Mouse (Mus musculus): ENCODE measurements around the gene Sdhaf1. TPM values are rescaled to one million over a fixed set of nuclear protein-coding genes. Genes with fewer than 3 reads are reported as not detected.

Sdhaf1 gene
- polyA plus RNA-seq, 1 experiment = 13.7 TPM

DNA sequence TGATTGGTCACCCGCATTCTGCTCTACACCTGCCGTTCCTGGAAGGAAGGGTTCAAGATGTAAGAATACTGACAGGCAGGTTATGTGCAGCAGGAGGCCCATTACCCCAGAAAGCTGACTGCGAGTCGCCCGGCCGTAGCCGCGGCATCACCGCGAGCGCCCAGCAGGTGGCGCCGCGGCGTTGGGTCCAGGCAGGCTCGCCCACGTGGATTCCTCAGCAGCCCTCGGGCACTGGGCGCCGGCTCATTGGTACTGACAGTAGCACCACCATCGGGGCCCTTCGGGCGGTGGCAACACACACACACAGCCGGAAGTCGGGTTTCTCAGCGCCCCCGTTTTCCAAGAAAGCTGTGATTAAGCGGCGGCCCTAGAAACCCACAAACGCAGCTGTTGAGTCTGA lies 24.1 kb upstream of the Sdhaf1 start:
- TF ChIP-seq FLI1 (IDR thresholded peaks at IDR 0.05; ENCODE audit: low read length) (no peak), GATA1 (IDR thresholded peaks at IDR 0.05; ENCODE audit: borderline replicate concordance, low read length) (no peak)
- peaks cover 11% of the 10 kb centered on the region for H3K4me1 ChIP-seq
- H3K4me3 ChIP-seq (replicated peaks) = no peak overlapping the region
- H3K36me3 ChIP-seq (replicated peaks; ENCODE audit: low read length) = no peaks in the 10 kb centered on the region
- no peaks in the 10 kb centered on the region for H3K9me3 ChIP-seq
- peaks cover 72% of the 10 kb centered on the region for H3K27me3 ChIP-seq (replicated peaks)

DNA sequence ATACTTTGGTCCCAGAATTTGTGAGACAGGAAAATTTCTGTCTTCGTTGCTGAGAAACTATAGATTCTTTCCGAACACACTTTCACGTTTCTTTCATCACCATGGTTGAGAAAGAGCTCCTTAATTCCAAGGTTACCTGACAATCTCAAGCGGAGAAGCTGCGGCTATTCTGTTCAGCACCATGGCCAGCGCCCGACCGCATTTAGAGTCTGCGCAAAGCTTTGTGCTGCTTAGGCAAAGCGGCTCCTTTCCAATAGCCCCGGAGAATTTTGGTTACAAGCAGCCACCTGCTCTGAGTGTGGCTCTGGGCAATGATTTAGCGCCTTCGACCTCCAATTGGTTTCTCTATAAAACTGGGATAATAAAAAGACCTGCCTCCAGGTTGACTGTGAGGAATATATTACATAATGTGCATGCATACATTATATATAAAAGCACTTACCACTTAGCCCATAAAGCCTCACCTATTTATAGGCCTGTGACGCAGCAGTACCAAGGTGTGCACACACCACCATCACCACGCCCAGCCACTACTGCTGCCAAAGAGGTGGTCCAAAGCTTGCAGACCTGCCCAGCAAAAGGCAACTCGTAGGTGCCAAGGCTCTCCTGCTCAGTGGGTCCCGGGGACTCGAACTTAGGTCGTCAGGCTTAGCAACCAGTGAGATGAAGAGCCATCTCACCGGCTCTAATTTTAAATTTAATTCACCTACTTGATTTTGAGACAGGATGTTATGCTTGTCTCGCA lies 23.1 kb upstream of the Sdhaf1 start:
- Histone ChIP-seq H3K9me3 (no peaks in the 10 kb centered on the region), H3K36me3 (replicated peaks; ENCODE audit: low read length) (no peaks in the 10 kb centered on the region), H3K4me1 (peaks cover 11% of the 10 kb centered on the region), H3K27me3 (replicated peaks) (peaks cover 66% of the 10 kb centered on the region), H3K4me3 (replicated peaks) (no peak overlapping the region)
- TF ChIP-seq FLI1 (IDR thresholded peaks at IDR 0.05; ENCODE audit: low read length) = no peak
- no peak for TF ChIP-seq GATA1 (IDR thresholded peaks at IDR 0.05; ENCODE audit: borderline replicate concordance, low read length)

DNA sequence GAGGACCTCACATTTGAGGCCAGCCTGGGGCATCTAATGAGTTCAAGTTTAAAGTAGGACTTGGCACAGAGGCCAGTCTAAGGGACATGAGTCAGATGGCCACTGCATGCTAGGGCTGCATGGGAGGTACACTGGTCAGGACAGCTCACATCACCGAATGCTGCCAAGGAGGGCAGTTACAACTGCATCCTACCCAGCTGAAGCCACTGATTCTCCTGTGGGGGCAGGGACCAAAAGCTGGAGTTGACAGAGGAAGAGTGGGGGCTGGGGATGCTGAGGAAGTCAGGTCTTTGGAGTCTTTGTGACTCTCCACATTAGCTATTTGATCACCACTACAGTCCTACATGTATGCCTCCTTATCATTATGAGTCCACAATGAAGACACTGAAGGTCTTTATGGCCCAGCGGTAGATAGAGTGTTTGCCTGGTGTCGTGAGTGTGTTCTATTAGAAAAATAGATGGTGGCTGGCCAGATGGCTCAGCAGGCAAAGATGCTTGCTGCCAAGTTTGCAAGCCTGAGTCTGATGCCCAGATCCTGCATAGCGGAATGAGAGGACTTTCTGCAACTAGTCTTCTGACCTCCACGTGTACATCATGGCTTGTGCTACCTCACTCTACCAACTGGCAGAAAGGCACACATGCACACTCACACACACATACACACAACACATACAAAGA lies 15.9 kb upstream of the Sdhaf1 start:
- H3K4me3 ChIP-seq (replicated peaks) = no peak overlapping the region
- H3K27me3 ChIP-seq (replicated peaks) = peaks cover 64% of the 10 kb centered on the region
- no peaks in the 10 kb centered on the region for H3K9me3 ChIP-seq
- H3K4me1 ChIP-seq = peaks cover 9% of the 10 kb centered on the region; the same call in 1 of the 2 replicates
- no peak for TF ChIP-seq GATA1 (IDR thresholded peaks at IDR 0.05; ENCODE audit: borderline replicate concordance, low read length)
- TF ChIP-seq FLI1 (IDR thresholded peaks at IDR 0.05; ENCODE audit: low read length) = no peak
- no peaks in the 10 kb centered on the region for H3K36me3 ChIP-seq (replicated peaks; ENCODE audit: low read length)

DNA sequence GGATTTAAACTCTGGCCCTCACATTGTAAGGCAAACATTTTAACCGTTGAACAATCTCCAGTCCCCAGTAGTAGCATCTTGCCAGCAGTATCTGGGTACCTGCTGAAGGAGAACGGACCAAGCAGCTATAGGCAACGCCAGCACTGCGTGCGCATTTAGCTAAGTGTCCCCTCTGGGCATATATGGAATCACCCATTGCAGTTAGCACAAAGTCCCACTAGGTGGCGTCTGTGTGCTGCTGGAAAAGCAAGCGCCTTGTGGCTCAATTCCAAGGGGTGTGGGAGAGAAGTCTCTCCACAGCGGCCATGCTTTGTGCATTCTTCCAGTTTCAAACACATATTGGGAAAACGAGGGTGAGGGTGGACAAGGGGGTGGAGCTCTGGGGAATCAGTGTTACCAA lies 12.7 kb upstream of the Sdhaf1 start:
- TF ChIP-seq GATA1 (IDR thresholded peaks at IDR 0.05; ENCODE audit: borderline replicate concordance, low read length) = no peak
- no peak for TF ChIP-seq FLI1 (IDR thresholded peaks at IDR 0.05; ENCODE audit: low read length)
- Histone ChIP-seq H3K4me1 (peaks cover 41% of the 10 kb centered on the region), H3K9me3 (no peaks in the 10 kb centered on the region), H3K4me3 (replicated peaks) (no peak overlapping the region), H3K27me3 (replicated peaks) (peaks cover 68% of the 10 kb centered on the region), H3K36me3 (replicated peaks; ENCODE audit: low read length) (no peaks in the 10 kb centered on the region)

DNA sequence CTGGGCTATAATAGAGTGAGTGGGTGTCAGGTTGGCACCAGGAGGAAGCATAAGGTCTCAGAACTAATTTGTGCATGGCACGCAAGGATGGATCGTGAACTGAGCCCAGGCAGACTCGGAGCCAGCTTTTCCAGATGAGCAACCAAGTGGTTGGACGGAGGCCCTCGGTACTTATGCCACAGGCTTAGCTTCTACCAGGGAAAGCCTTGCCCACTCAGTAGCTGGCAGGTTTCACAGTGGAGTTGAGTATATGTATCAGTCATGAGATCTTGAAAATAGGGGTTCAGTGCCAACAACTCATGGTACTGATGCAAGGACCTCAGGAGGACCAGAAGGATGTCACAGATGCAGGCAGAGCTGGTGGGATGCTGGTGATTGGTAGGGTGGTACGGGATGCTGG lies 12.0 kb upstream of the Sdhaf1 start:
- TF ChIP-seq FLI1 (IDR thresholded peaks at IDR 0.05; ENCODE audit: low read length) (no peak), GATA1 (IDR thresholded peaks at IDR 0.05; ENCODE audit: borderline replicate concordance, low read length) (no peak)
- Histone ChIP-seq H3K36me3 (replicated peaks; ENCODE audit: low read length) (no peaks in the 10 kb centered on the region), H3K4me3 (replicated peaks) (no peak overlapping the region), H3K4me1 (peaks cover 41% of the 10 kb centered on the region), H3K27me3 (replicated peaks) (peaks cover 68% of the 10 kb centered on the region), H3K9me3 (no peaks in the 10 kb centered on the region)

DNA sequence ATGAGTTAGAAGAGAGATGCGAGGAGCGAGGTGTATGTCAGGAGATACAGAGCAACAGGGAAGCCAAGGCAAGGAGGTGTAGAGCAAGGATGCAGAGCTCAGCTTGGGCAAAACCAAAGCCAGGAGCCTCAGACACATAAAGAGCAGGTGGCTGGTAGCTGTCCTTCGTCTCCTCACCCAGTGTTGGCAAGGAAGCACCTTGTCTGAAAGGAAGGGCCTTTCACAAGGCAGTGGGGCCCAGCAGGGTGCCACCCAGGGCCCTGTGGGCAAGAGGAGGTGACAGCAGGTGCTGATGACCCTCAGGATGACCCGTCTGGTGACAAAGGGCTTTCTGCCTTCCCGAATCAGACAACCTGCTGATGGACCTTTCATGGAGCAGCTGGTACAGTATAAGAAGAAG lies 10.9 kb upstream of the Sdhaf1 start:
- no peaks in the 10 kb centered on the region for H3K9me3 ChIP-seq
- H3K4me1 ChIP-seq = peaks cover 41% of the 10 kb centered on the region
- no peaks in the 10 kb centered on the region for H3K36me3 ChIP-seq (replicated peaks; ENCODE audit: low read length)
- TF ChIP-seq FLI1 (IDR thresholded peaks at IDR 0.05; ENCODE audit: low read length) (no peak), GATA1 (IDR thresholded peaks at IDR 0.05; ENCODE audit: borderline replicate concordance, low read length) (no peak)
- peaks cover 68% of the 10 kb centered on the region for H3K27me3 ChIP-seq (replicated peaks)
- no peak overlapping the region for H3K4me3 ChIP-seq (replicated peaks)

DNA sequence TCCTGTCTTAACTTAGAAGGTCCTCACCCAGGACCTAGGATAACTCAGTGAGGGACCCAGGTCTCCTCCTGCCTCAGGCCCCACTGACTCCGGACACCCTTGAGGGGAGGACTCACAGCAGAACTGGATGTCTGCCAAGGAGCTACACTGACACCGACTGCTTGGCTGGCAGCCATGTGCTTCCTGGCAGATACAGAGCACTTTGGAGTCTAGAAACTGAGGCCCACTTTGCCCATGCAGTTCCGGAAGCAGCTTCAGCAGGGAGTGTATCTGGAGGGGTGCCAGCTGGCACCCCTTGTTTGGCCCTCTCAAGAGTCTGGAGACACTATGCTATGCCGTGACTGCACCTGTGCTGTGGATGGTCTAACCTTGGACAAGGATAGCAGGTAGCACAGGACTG lies 9.7 kb upstream of the Sdhaf1 start:
- no peak for TF ChIP-seq FLI1 (IDR thresholded peaks at IDR 0.05; ENCODE audit: low read length)
- TF ChIP-seq GATA1 (IDR thresholded peaks at IDR 0.05; ENCODE audit: borderline replicate concordance, low read length) = no peak
- Histone ChIP-seq H3K9me3 (peaks cover 4% of the 10 kb centered on the region), H3K4me1 (peaks cover 41% of the 10 kb centered on the region), H3K36me3 (replicated peaks; ENCODE audit: low read length) (no peaks in the 10 kb centered on the region), H3K4me3 (replicated peaks) (peak overlapping the region; percentile 70), H3K27me3 (replicated peaks) (peaks cover 63% of the 10 kb centered on the region)

DNA sequence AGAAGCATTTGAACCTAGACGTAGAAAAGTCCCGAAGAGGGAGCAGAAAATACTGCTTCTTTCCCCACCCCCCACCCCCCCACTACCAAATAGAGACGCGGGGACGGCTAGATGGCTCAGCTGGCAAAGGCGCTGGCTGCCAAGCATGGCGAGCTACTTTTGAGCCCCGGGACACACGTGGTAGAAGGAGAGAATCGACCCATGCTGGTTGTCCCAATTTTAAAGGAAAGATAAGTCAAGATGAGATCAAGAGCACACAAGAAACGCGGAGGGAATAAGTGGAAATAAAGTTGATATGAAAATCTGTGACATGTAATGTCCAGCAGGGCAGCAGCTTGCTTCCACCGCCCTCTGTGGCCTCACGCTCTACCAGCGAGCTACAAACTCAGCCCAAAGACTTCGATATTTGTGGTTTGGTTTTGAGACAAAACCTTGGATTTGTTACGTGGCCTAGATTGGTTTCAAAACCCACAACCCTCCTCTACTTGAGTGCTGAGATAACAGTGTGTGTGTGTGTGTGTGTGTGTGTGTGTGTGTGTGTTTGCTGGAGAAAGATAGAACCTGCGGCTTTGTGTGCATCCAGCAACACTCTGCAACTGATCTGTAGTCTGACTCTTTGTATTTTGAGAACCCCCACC lies 9.0 kb upstream of the Sdhaf1 start:
- Histone ChIP-seq H3K9me3 (peaks cover 4% of the 10 kb centered on the region), H3K36me3 (replicated peaks; ENCODE audit: low read length) (no peaks in the 10 kb centered on the region), H3K4me1 (peaks cover 41% of the 10 kb centered on the region), H3K27me3 (replicated peaks) (peaks cover 64% of the 10 kb centered on the region), H3K4me3 (replicated peaks) (no peak overlapping the region)
- TF ChIP-seq FLI1 (IDR thresholded peaks at IDR 0.05; ENCODE audit: low read length) (no peak), GATA1 (IDR thresholded peaks at IDR 0.05; ENCODE audit: borderline replicate concordance, low read length) (no peak)

DNA sequence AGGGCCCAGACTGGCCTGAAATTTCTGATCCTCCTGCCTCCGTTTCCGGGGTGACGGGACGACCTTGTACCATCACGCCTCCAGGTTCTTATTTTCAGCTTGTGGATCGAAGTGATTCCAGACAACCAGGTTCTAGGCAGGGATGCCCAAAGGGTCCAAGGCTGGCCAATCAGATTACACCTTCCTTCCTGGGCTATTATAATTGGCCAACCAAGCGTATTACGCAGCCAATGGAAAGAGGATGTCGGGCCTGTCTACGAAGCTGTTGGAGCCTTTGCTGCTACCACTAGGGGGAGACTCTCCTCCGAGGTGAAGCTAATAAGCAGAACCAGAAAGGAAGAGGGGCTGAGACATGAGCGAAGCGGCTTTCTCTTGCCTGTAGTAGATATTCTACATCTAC lies 8.2 kb upstream of the Sdhaf1 start:
- Histone ChIP-seq H3K36me3 (replicated peaks; ENCODE audit: low read length) (no peaks in the 10 kb centered on the region), H3K4me3 (replicated peaks) (peak overlapping the region; percentile 67), H3K9me3 (peaks cover 4% of the 10 kb centered on the region), H3K4me1 (peaks cover 45% of the 10 kb centered on the region), H3K27me3 (replicated peaks) (peaks cover 68% of the 10 kb centered on the region)
- TF ChIP-seq GATA1 (IDR thresholded peaks at IDR 0.05; ENCODE audit: borderline replicate concordance, low read length) (no peak), FLI1 (IDR thresholded peaks at IDR 0.05; ENCODE audit: low read length) (no peak)

DNA sequence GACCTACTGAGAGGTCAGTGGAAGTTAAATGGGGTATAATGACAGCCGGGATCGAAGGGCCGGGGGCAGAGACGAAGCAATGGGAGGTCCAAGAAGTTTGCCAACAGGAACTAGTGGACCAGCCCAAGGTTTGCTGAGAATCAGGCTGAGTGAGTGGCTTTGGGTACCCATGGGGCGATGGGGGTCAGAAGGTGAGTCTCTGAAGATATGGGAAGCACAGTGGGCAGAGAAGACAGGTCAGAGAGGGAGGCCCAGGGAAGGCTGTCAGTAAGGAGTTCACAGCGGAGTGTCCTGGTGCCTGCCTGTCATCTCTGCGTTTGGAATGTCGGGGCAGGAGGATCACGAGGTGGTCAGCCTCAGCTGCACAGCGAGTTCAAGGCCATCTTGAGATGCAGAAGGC lies 4.7 kb upstream of the Sdhaf1 start:
- H3K4me1 ChIP-seq = peaks cover 25% of the 10 kb centered on the region
- no peak overlapping the region for H3K4me3 ChIP-seq (replicated peaks)
- no peaks in the 10 kb centered on the region for H3K36me3 ChIP-seq (replicated peaks; ENCODE audit: low read length)
- peaks cover 10% of the 10 kb centered on the region for H3K9me3 ChIP-seq
- TF ChIP-seq GATA1 (IDR thresholded peaks at IDR 0.05; ENCODE audit: borderline replicate concordance, low read length) (no peak), FLI1 (IDR thresholded peaks at IDR 0.05; ENCODE audit: low read length) (no peak)
- H3K27me3 ChIP-seq (replicated peaks) = peaks cover 38% of the 10 kb centered on the region

Measured in megakaryocyte, embryonic 14.5 days (primary cell).